Mouse (Mus musculus) stomach, embryonic 16.5 days (tissue): Measurements from ENCODE around the gene AV320801. TPM values are rescaled to one million over a fixed set of nuclear protein-coding genes. Genes with fewer than 3 reads are reported as not detected.
"Not testable (repeated sequence)": the region's sequence is repeated elsewhere in the genome, so short reads cannot be mapped to it uniquely, and the experiment has no call there.

Experiments
- ATAC-seq: fragments of 200-750 bp; cut with Nextera tagmentation; 2 replicates; pipeline ENCODE4 v1.8.0; 2017; ENCODE audit warnings: moderate number of reproducible peaks, moderate TSS enrichment; ENCODE audit not compliant: insufficient read depth, low FRiP score
- H3K27ac ChIP-seq: fragments of 300-500 bp; sonication (generic); 2 replicates; pipeline ENCODE4 v1.5.1; 2014; ENCODE audit warnings: low read length
- H3K27me3 ChIP-seq: fragments of 300-500 bp; sonication (generic); 2 replicates; pipeline ENCODE4 v1.6.1; 2014; ENCODE audit warnings: low read length, control low read depth, mixed read lengths; ENCODE audit not compliant: control insufficient read depth, insufficient read depth
- H3K36me3 ChIP-seq: fragments of 300-500 bp; sonication (generic); 2 replicates; pipeline ENCODE4 v1.6.1; 2014; ENCODE audit warnings: low read length; ENCODE audit not compliant: control insufficient read depth, insufficient read depth
- H3K4me1 ChIP-seq: fragments of 300-500 bp; sonication (generic); 2 replicates; pipeline ENCODE4 v1.6.1; 2014; ENCODE audit warnings: low read length, control low read depth, mixed read lengths; ENCODE audit not compliant: control insufficient read depth, insufficient read depth
- H3K4me2 ChIP-seq: fragments of 300-500 bp; sonication (generic); 2 replicates; pipeline ENCODE4 v1.6.1; 2014; ENCODE audit warnings: low read depth, low read length, mixed read lengths
- H3K4me3 ChIP-seq: fragments of 300-500 bp; sonication (generic); replicated peaks from 2 replicates; pipeline ENCODE4 v1.5.1; 2014; ENCODE audit warnings: mild to moderate bottlenecking, low read length
- H3K9ac ChIP-seq: fragments of 300-500 bp; sonication (generic); 2 replicates; pipeline ENCODE4 v1.6.1; 2014; ENCODE audit warnings: low read length
- H3K9me3 ChIP-seq: fragments of 300-500 bp; sonication (generic); replicated peaks from 2 replicates; pipeline ENCODE4 v1.6.1; 2016; ENCODE audit warnings: low read length, control low read depth; ENCODE audit not compliant: control insufficient read depth
- WGBS: fragments of 180-500 bp; shearing (Covaris S2); extraction: QIAGEN DNeasy Blood & Tissue Kit; methylation state at CpG from one replicate; pipeline ENCODE4 v1.1.7; 2014; 5-methylcytosine and 5-hydroxymethylcytosine counted together
- polyA plus RNA-seq: library from polyadenylated mRNA; unstranded; fragments of >200 nt; fragmentation: Nextera tagmentation; extraction: Ambion mirVana; gene quantifications from 2 replicates; pipeline ENCODE4 v1.2.1, GENCODE M21; 2015

Gene AV320801
- polyA plus RNA-seq, result not detected in 2 replicates

GRCm38 (mm10) chrX:135494288-135494687, at the start of gene AV320801:
Gene AV320801, plus strand, starts transcription at chrX:135494588.
- H3K4me3 ChIP-seq, H3K36me3 ChIP-seq, H3K9me3 ChIP-seq, H3K4me2 ChIP-seq, ATAC-seq, H3K27ac ChIP-seq, H3K27me3 ChIP-seq, H3K9ac ChIP-seq, H3K4me1 ChIP-seq: not testable (repeated sequence)
- 77% methylated on average over 5 of the region's 14 CpGs for WGBS

DNA sequence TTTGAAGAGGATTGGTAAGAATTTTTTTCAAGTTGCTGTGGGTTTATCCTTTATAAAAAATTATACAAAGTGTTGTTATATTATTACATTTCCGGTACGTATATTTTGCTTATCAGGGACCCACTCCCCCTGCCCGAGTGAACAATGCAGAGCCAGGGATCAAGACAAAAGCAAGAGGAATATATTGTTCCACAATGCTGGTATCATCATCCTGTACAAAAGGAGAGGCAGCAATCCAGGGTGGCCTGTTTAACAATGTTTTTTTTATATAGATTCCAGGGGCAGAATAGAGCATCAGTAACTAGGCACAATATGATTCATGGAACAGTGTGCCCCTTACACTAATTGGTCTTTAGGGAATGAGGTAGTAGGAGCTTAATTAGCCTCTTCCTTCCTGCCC, 30.2 kb upstream of the AV320801 start:
- not testable (repeated sequence) for H3K4me1 ChIP-seq, H3K4me3 ChIP-seq, H3K27me3 ChIP-seq, H3K36me3 ChIP-seq, H3K27ac ChIP-seq, ATAC-seq, H3K4me2 ChIP-seq, H3K9me3 ChIP-seq, H3K9ac ChIP-seq
- no CpG with 5 or more reads among the region's 3 CpGs for WGBS

DNA sequence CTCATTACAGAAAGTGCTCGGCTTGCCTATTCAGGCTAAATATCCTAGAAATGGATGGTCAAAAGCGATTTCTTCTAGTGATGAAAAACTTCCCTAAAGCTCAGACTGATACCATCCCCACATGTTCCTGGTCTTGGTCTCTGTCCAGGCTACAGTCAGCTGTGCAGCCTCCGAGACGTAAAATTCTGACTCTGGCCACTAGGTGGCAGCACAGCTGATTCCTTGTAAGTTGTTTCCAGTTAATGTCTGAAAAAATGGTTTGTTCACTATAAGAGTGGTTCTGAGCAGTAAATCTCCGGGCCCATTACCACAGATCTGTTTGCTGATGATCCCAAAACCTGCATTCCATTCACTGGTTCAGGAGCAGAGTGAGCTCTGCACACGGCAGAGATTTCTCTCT, 12.5 kb upstream of the AV320801 start:
- H3K36me3 ChIP-seq, H3K9me3 ChIP-seq, H3K4me2 ChIP-seq, H3K9ac ChIP-seq, H3K4me1 ChIP-seq, H3K4me3 ChIP-seq, H3K27ac ChIP-seq, ATAC-seq, H3K27me3 ChIP-seq: not testable (repeated sequence)
- no CpG with 5 or more reads among the region's 6 CpGs for WGBS

DNA sequence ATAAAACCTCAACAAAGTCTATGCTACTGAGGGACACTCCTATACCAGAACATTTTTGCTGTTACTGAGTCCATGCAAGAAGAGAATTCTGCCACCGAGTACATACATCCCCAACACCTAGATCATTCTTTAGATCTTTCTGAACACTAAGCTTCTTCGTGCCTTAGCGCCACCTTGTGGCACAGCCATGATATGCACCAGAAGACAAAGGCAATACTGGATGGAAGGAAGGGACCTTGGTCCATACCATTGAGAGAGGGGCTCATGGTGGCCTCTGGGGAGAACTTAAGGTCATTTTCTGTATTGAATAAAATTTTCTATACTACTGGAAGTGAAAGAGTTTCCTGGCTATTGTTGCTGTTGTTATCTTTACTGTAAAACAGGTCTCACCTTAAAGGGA, 11.2 kb upstream of the AV320801 start:
- H3K4me3 ChIP-seq, H3K36me3 ChIP-seq, H3K27me3 ChIP-seq, H3K9ac ChIP-seq, H3K9me3 ChIP-seq, H3K4me1 ChIP-seq, H3K27ac ChIP-seq, ATAC-seq, H3K4me2 ChIP-seq: not testable (repeated sequence)
- no CpG with 5 or more reads among the region's 3 CpGs for WGBS

Other genes starting within 250 kb of the AV320801 start
- gene Pramel3, start 192.3 kb upstream of the AV320801 start, polyA plus RNA-seq, result not detected in 2 replicates
- not detected in 2 replicates for gene Gm5128, start 121.3 kb upstream of the AV320801 start, polyA plus RNA-seq
- gene Gm7903, start 60.8 kb upstream of the AV320801 start, polyA plus RNA-seq, result not detected in 2 replicates
- not detected in 2 replicates for gene Nxf7, start 104.2 kb downstream of the AV320801 start, polyA plus RNA-seq
- gene Prame, start 133.1 kb downstream of the AV320801 start, polyA plus RNA-seq, result not detected in 2 replicates
- gene Tcp11x2, start 199.2 kb downstream of the AV320801 start, polyA plus RNA-seq, result 0.08 TPM in 1 of 2 replicates, not detected in the other
- gene Tmsb15a, start 230.7 kb downstream of the AV320801 start, polyA plus RNA-seq, result not detected in 2 replicates
- gene Armcx5, start 248.1 kb downstream of the AV320801 start, polyA plus RNA-seq, result 7.8 and 8.5 TPM in 2 replicates
- gene Gprasp1, start 248.1 kb downstream of the AV320801 start, polyA plus RNA-seq, result 36.1 and 41.4 TPM in 2 replicates